Mouse (Mus musculus): ENCODE data around the gene Lsm4. TPM values are rescaled to one million over a fixed set of nuclear protein-coding genes. Genes with fewer than 3 reads are reported as not detected.

Lsm4 gene
- total RNA-seq, 2 experiments from 2014 or later = 65.0 to 70.9 TPM

DNA sequence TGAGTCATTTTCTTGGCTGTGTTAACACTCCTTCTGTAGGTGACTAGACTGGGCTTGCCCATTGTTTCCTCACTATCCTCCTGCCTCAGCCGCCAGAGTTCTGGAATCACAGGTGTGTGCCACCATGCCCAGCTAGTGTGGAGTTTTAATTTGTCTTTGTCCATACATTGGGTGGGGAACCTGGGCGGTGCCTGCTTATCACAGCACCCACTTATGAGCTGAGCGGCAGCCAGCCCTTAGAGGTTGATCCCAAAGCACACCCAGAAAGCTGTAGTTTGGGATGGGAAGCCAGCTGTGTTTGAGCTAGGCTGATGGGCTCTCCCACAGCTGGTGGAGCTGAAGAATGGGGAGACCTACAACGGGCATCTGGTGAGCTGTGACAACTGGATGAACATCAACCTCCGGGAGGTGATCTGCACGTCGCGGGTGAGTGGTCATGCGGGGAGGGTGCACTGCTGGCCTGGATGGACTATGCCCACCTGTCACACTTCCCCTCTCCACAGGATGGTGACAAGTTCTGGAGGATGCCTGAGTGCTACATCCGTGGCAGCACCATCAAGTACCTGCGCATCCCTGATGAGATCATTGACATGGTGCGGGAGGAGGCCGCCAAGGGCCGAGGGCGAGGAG, 4.5 kb downstream of the Lsm4 start:
- no peak for DNase-seq (ENCODE audit: low spot score in 2 of 2)

DNA sequence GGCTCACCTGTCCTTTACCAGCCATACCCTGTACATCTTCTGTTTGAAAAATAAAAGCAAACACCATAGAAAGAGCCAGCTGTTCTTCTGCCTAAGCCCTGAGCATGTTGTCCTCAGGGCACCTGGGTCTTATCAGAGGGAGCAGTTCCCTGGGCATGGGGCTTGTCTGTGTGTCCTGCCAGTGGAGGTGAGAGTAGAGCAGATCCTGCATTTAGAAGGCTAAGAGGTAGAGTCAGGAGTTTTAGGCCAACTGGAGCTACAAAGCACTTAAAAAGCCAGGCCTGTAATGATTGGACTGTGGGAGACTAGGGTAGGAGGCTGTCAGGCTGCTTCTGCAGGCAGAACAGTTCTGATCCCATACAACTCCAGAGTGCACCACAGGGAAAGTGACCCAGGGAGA, 5.6 kb downstream of the Lsm4 start:
- no peak for DNase-seq (ENCODE audit: low spot score in 2 of 2)

DNA sequence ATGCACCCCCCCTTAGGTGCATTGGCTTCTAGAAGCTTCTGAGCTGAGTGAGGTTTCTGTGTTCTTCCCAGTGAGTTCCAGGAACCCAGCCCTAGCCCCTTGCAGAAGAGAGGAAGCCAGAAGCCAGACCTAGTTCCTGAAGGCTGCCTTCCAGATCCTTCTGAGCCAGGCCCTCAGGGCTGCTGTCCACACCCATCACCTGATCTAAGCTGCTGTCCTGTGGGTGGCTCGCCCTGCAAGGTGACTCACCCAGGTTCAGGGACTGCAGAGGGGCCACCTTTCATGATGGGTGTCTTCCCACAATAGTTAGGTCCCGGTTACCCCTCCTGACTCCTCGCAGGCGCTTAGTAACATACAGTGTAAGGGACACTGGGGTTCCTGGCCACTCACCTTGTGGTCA, 6.4 kb downstream of the Lsm4 start:
- DNase-seq (ENCODE audit: low spot score in 2 of 2) = no peak

DNA sequence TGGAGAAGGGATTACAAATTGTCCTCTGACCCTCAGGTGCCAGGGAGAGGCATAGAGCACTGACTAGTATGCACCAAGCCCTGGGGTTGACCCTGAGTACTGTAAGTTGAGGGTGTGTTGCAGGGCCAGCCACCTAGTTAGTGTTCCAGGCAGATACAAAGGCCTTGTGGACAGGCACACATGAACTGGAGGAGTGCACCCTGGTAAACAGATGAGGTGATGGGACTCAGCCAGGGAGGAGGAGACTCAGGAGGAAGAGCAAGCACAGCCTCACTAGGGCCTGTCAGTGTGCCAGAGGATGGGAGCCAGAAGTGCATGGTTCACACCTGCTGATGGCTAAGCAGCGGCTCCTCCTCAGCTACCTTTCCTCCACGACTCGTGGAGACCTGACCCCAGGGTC, 7.0 kb downstream of the Lsm4 start:
- DNase-seq (ENCODE audit: low spot score in 2 of 2) = no peak

- DNase-seq (ENCODE audit: low spot score in 2 of 2) = no peak
These were observed 8.4 kb downstream of the Lsm4 start for GRCm38 (mm10) chr8:70681410-70681809.

GRCm38 (mm10) chr8:70682193-70682592, 9.1 kb downstream of the Lsm4 start:
- peak; percentile 72 to 80 for DNase-seq (ENCODE audit: low spot score in 2 of 2)

- DNase-seq (ENCODE audit: low spot score in 2 of 2) = no peak
These were observed 9.6 kb downstream of the Lsm4 start for GRCm38 (mm10) chr8:70682692-70683091.

GRCm38 (mm10) chr8:70684291-70684690, 11.2 kb downstream of the Lsm4 start:
- peak; percentile 90 to 93 for DNase-seq (ENCODE audit: low spot score in 2 of 2)

- DNase-seq (ENCODE audit: low spot score in 2 of 2) = no peak
These were observed 14.5 kb downstream of the Lsm4 start for GRCm38 (mm10) chr8:70687576-70687975.

DNA sequence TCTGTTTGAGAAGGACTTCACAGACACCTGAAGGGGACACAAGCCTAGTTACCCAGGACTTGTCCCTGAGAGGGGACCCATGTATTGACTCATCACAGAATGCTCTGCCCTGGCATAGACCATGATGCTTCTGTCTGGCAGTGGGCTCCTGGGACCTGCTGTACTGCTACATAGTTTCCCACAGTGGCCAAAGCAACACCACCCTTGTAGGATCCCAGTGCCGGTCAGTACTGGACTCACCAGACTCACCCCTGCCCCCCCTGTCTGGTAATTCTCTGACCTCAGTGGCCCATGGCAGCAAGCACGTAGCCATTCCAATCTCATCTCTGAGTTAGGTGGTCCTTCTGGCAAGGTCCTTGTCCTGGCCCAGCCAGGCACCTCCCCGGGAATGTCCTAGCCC, 15.1 kb downstream of the Lsm4 start:
- DNase-seq (ENCODE audit: low spot score in 2 of 2) = no peak

DNA sequence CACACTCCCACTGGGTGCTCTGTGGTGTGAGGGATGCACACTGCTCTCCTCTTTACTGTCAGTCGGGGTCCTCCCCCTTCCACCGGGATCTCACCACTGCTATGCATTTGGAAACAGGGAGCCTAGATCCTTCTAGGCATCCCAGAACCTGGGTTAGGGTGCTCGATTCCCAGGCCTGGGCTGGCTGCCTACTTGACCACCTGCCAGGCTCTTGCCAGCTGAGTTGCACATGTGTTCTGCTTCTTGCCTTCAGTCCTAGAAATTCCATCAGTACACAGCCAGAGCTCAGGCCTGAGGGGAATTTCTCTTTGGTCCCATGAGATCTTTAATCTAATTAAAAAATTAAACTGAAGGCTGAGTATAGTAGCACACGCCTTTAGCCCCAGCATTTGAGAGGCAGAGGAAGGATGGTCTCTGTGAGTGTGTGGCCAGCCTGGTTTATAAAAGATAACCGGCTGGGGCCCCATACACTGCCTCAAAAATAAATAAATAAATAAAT, 16.9 kb downstream of the Lsm4 start:
- DNase-seq (ENCODE audit: low spot score in 2 of 2) = no peak

GRCm38 (mm10) chr8:70691230-70691629, 18.2 kb downstream of the Lsm4 start:
- no peak for DNase-seq (ENCODE audit: low spot score in 2 of 2)

DNA sequence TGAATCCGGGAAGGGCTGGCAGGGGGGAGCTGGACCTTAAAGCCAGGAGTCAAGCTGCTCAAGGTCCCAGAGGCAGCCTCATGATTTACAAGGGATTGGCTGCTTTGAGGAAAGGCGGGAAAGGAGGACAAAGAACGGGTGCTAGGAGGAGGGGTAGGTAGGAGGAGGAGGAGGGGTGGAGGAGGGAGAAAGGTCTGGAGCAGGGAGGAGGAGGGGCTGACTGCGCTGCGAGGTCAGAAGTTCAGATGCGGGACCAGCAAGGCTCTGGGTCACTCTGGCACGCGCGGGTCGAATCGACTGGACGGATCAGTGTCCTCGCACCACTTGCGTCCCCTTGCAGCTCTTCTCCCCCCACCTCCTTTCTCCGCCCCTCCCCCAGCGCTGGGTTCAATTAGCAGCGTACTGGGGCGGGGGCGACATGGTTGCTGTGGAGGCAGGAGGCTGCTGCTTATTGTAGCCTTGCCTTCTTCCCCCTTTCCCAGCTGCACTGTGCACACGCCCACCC, 18.7 kb downstream of the Lsm4 start:
- DNase-seq (ENCODE audit: low spot score in 2 of 2) = no peak

DNA sequence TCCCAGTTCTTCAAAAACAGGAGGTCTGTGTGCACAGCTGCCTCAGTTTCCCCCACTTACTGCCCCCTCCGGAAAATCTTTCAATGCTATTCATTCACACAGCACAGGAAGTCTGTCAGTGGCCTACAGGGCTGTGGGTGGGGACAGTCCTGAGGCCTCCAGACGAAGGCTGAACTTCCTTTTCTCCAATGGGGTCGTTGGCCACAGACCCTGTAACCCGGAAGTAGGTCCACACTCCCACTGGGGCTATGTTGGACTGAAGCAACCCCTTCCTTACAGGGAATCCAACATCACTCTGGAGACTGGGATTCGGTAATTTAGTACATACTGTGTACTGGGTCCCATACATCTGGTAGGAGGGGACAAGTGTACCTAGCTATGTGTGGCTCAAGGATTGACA, 20.6 kb downstream of the Lsm4 start:
- DNase-seq (ENCODE audit: low spot score in 2 of 2) = no peak

- no peak for DNase-seq (ENCODE audit: low spot score in 2 of 2)
These were observed 22.4 kb downstream of the Lsm4 start for GRCm38 (mm10) chr8:70695318-70696018.

- no peak for DNase-seq (ENCODE audit: low spot score in 2 of 2)
These were observed 23.2 kb downstream of the Lsm4 start for GRCm38 (mm10) chr8:70696019-70696885.

- no peak for DNase-seq (ENCODE audit: low spot score in 2 of 2)
These were observed 23.9 kb downstream of the Lsm4 start for GRCm38 (mm10) chr8:70696946-70697345.

DNA sequence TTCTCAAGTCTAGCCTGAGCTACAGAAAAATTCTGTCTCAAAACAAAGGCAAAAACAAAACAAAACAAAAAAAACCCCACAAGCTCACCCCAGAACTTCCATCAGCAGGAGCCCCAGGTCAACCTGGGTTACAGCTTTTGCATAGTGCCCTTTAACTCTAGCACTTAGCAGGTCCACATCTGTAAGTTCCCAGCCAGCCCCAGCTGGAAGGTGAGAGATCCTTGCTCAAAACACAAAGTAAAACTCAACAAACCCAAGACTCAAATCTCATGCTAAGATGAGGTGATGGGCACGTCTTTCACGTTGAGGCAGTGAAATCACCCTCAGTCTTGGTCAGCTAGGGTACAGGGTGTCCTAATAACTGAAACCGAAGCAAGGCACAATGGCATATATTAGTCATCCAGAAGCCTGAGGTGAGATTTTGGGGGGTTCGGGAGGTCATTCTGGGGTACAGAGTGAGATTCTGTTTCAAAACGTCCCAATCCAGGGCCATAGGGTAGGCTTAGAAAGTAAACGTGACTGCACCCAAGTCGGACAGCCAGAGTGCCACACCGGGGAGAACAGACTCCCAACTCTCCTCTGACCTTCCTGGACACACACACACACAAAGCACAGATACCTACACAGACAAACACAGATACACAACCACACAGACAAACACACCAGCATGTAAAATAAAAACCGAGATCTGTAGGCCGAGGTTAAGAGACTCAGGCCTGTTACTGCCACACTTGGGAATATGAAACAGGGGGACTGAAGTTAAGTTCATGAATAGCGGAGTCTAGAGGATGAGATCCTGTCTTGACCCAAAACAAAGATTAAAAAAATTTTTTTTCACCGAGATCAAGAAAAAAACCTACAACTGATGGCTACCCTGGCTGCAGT, 24.6 kb downstream of the Lsm4 start:
- DNase-seq (ENCODE audit: low spot score in 2 of 2) = no peak

DNA sequence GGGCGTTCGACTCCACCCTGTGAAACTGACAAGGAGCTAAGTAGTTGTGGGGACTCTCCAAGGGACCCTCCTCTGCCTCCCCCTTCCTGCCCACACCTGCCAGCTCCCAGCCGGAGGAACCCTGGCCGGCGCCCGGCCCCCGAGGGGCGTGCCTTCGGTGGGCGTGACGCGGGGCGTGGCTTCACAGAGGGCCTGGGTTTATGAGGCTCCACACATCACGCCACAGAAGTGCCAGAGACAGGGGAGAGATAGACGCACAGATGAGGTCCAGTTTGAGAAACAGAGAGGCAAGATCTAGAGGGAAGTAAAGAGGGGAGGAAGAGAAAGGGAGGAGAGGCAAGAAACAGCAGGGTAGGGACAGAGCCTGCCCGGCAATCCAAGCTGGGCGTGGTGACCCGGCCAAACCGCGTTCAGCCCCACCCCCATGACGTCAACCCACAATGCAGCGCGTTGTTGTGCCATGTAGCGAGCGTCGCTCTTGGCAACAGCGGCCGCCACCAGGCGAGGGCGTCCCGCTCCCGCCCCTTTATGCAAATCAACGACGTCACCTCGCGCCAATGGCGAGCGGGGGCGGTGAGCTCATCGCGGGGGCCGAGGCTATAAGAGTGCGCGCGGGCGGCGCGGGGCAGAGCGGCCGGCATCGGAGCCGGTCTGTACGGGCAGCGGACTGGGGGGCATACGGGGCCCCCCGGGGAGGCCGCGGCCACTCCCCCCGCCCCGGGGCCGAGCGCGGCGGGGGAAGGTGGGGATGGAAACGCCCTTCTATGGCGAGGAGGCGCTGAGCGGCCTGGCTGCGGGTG, 25.5 kb downstream of the Lsm4 start, which contains the start of gene Jund:
Jund (plus strand) TSS at position 640 of the 800 bp plus-strand sequence.
- peak; percentile 98 to 99 for DNase-seq (ENCODE audit: low spot score in 2 of 2)
